Mouse (Mus musculus): ENCODE measurements around the gene Ubl3. TPM values are rescaled to one million over a fixed set of nuclear protein-coding genes. Genes with fewer than 3 reads are reported as not detected.

Gene Ubl3
- polyA plus RNA-seq, 1 experiment: 41.3 TPM

DNA sequence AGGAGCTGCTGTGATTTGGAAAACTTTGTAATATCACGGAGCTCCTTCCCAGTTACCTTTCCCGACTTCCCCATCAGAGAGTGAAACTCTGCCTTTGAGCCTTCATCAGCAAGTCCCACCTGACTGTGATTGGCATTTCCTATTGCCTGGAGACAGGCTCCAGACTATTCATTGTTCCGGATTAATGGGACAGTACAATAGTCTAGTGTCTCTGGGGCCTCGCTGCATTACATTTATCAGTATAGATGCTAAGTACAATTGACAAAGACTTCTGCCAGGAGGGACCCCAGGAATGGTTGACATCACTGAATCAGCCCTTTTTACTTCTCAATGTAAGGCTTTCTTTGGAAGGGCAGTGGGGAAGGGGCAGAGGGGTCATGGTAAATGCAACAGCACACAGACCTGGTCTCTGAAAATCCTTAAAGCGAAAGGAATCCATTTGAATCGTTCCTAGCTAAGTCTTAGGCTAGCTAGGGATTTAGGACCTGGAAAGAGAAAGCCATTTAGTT is 35.6 kb upstream of the Ubl3 start:
- Histone ChIP-seq H3K4me1 (ENCODE audit: control insufficient read depth, insufficient read depth, low read length) (no peaks in the 10 kb centered on the region), H3K4me3 (ENCODE audit: insufficient read depth, low read length) (no peak overlapping the region), H3K27ac (ENCODE audit: insufficient read depth, low read length) (no peak overlapping the region)
- no peak for TF ChIP-seq CTCF (IDR thresholded peaks at IDR 0.05; ENCODE audit: borderline replicate concordance, insufficient read depth, low read length)
- TF ChIP-seq POLR2A (IDR thresholded peaks at IDR 0.05; ENCODE audit: low read depth, low read length): no peak

GRCm38 (mm10) chr5:148580388-148580985 is 27.9 kb upstream of the Ubl3 start:
- TF ChIP-seq CTCF (IDR thresholded peaks at IDR 0.05; ENCODE audit: borderline replicate concordance, insufficient read depth, low read length) (no peak), POLR2A (IDR thresholded peaks at IDR 0.05; ENCODE audit: low read depth, low read length) (no peak)
- Histone ChIP-seq H3K27ac (ENCODE audit: insufficient read depth, low read length) (no peak overlapping the region), H3K4me3 (ENCODE audit: insufficient read depth, low read length) (no peak overlapping the region), H3K4me1 (ENCODE audit: control insufficient read depth, insufficient read depth, low read length) (no peaks in the 10 kb centered on the region)

DNA sequence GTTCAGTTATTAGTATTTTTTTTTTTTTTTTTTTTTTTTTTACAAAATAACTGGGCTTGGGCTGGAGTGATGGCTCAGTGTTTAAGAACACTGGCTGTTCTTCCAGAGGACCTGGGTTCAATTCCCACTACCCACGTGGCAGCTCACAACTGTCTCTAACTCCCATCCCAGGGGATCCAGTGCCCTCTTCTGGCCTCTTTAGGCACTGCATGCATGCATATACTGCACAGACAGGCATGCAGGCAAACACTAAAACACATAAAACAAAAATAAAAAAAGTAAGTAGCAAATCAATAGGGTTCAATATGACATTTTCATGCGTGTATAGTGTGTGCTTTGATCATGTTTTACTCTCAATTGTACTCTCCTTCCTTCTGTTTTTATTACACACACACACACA is 26.6 kb upstream of the Ubl3 start:
- TF ChIP-seq CTCF (IDR thresholded peaks at IDR 0.05; ENCODE audit: borderline replicate concordance, insufficient read depth, low read length) (no peak), POLR2A (IDR thresholded peaks at IDR 0.05; ENCODE audit: low read depth, low read length) (no peak)
- no peaks in the 10 kb centered on the region for H3K4me1 ChIP-seq (ENCODE audit: control insufficient read depth, insufficient read depth, low read length)
- no peak overlapping the region for H3K4me3 ChIP-seq (ENCODE audit: insufficient read depth, low read length)
- no peak overlapping the region for H3K27ac ChIP-seq (ENCODE audit: insufficient read depth, low read length)

GRCm38 (mm10) chr5:148578353-148578752 is 25.8 kb upstream of the Ubl3 start:
- no peak for TF ChIP-seq CTCF (IDR thresholded peaks at IDR 0.05; ENCODE audit: borderline replicate concordance, insufficient read depth, low read length)
- no peak for TF ChIP-seq POLR2A (IDR thresholded peaks at IDR 0.05; ENCODE audit: low read depth, low read length)
- H3K27ac ChIP-seq (ENCODE audit: insufficient read depth, low read length): no peak overlapping the region
- H3K4me1 ChIP-seq (ENCODE audit: control insufficient read depth, insufficient read depth, low read length): no peaks in the 10 kb centered on the region
- H3K4me3 ChIP-seq (ENCODE audit: insufficient read depth, low read length): no peak overlapping the region

- H3K27ac ChIP-seq (ENCODE audit: insufficient read depth, low read length): no peak overlapping the region
- H3K4me3 ChIP-seq (ENCODE audit: insufficient read depth, low read length): no peak overlapping the region
- TF ChIP-seq POLR2A (IDR thresholded peaks at IDR 0.05; ENCODE audit: low read depth, low read length) (no peak), CTCF (IDR thresholded peaks at IDR 0.05; ENCODE audit: borderline replicate concordance, insufficient read depth, low read length) (no peak)
- H3K4me1 ChIP-seq (ENCODE audit: control insufficient read depth, insufficient read depth, low read length): no peaks in the 10 kb centered on the region
These were observed 24.7 kb upstream of the Ubl3 start for GRCm38 (mm10) chr5:148577278-148577677.

- TF ChIP-seq CTCF (IDR thresholded peaks at IDR 0.05; ENCODE audit: borderline replicate concordance, insufficient read depth, low read length) (no peak), POLR2A (IDR thresholded peaks at IDR 0.05; ENCODE audit: low read depth, low read length) (no peak)
- Histone ChIP-seq H3K27ac (ENCODE audit: insufficient read depth, low read length) (no peak overlapping the region), H3K4me1 (ENCODE audit: control insufficient read depth, insufficient read depth, low read length) (no peaks in the 10 kb centered on the region), H3K4me3 (ENCODE audit: insufficient read depth, low read length) (no peak overlapping the region)
These were observed 22.6 kb upstream of the Ubl3 start for GRCm38 (mm10) chr5:148575163-148575562.

GRCm38 (mm10) chr5:148572676-148573075 is 20.1 kb upstream of the Ubl3 start:
- TF ChIP-seq POLR2A (IDR thresholded peaks at IDR 0.05; ENCODE audit: low read depth, low read length): no peak
- TF ChIP-seq CTCF (IDR thresholded peaks at IDR 0.05; ENCODE audit: borderline replicate concordance, insufficient read depth, low read length): no peak
- Histone ChIP-seq H3K27ac (ENCODE audit: insufficient read depth, low read length) (no peak overlapping the region), H3K4me1 (ENCODE audit: control insufficient read depth, insufficient read depth, low read length) (no peaks in the 10 kb centered on the region), H3K4me3 (ENCODE audit: insufficient read depth, low read length) (no peak overlapping the region)

- no peaks in the 10 kb centered on the region for H3K4me1 ChIP-seq (ENCODE audit: control insufficient read depth, insufficient read depth, low read length)
- no peak overlapping the region for H3K4me3 ChIP-seq (ENCODE audit: insufficient read depth, low read length)
- no peak overlapping the region for H3K27ac ChIP-seq (ENCODE audit: insufficient read depth, low read length)
- TF ChIP-seq CTCF (IDR thresholded peaks at IDR 0.05; ENCODE audit: borderline replicate concordance, insufficient read depth, low read length): no peak
- no peak for TF ChIP-seq POLR2A (IDR thresholded peaks at IDR 0.05; ENCODE audit: low read depth, low read length)
These were observed 18.1 kb upstream of the Ubl3 start for GRCm38 (mm10) chr5:148570571-148571304.

DNA sequence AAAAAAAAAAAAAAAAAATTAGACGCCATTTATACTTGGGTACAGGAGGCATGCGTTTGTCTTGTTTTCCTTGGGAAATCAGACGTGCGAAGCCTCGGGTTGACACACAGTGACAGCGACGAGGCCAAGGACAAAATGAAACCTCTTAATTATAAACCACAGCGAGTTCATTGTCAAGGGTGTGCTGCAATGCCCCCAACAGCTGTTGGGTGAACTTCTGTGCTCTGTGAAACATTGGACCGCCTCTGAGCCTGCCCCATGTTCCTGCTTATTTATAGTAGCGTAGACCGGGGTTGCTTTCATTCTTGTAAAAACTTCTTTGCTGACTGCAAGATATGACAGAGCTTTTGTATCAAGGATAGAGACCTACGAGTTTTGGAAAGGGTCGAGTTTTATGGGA is 16.9 kb upstream of the Ubl3 start:
- no peak overlapping the region for H3K4me3 ChIP-seq (ENCODE audit: insufficient read depth, low read length)
- no peaks in the 10 kb centered on the region for H3K4me1 ChIP-seq (ENCODE audit: control insufficient read depth, insufficient read depth, low read length)
- H3K27ac ChIP-seq (ENCODE audit: insufficient read depth, low read length): no peak overlapping the region
- TF ChIP-seq POLR2A (IDR thresholded peaks at IDR 0.05; ENCODE audit: low read depth, low read length): no peak
- no peak for TF ChIP-seq CTCF (IDR thresholded peaks at IDR 0.05; ENCODE audit: borderline replicate concordance, insufficient read depth, low read length)

GRCm38 (mm10) chr5:148565636-148566035 is 13.0 kb upstream of the Ubl3 start:
- H3K4me3 ChIP-seq (ENCODE audit: insufficient read depth, low read length): no peak overlapping the region
- no peak overlapping the region for H3K27ac ChIP-seq (ENCODE audit: insufficient read depth, low read length)
- H3K4me1 ChIP-seq (ENCODE audit: control insufficient read depth, insufficient read depth, low read length): no peaks in the 10 kb centered on the region
- no peak for TF ChIP-seq POLR2A (IDR thresholded peaks at IDR 0.05; ENCODE audit: low read depth, low read length)

All from embryonic fibroblast, embryonic 13.5 days (primary cell).